Mouse (Mus musculus): ENCODE measurements around the gene Ncoa6. TPM values are rescaled to one million over a fixed set of nuclear protein-coding genes. Genes with fewer than 3 reads are reported as not detected.

Gene Ncoa6
- polyA plus RNA-seq, 2 experiments = 26.9 to 45.4 TPM

GRCm38 (mm10) chr2:155436445-155436844, 37.2 kb downstream of the Ncoa6 start:
- Histone ChIP-seq H3K4me2 (replicated peaks; ENCODE audit: low read depth, low read length, severe bottlenecking) (no peak overlapping the region), H3K9ac (ENCODE audit: low read depth, low read length, severe bottlenecking) (no peak overlapping the region), H3K4me3 (replicated peaks; ENCODE audit: low read length) (no peak overlapping the region), H3K36me3 (ENCODE audit: control insufficient read depth, insufficient read depth, low read length) (peaks cover 49% of the 10 kb centered on the region), H3K27me3 (ENCODE audit: control insufficient read depth, insufficient read depth, low read length) (no peaks in the 10 kb centered on the region), H3K4me1 (ENCODE audit: control insufficient read depth, insufficient read depth, low read length) (no peaks in the 10 kb centered on the region), H3K27ac (replicated peaks; ENCODE audit: low read depth, low read length) (no peak overlapping the region), H3K9me3 (ENCODE audit: control insufficient read depth, low read length) (no peaks in the 10 kb centered on the region)
- ATAC-seq (ENCODE audit: low FRiP score, low read depth) (no peak), DNase-seq (ENCODE audit: low spot score) (no peak)
- TF ChIP-seq POLR2A (IDR thresholded peaks at IDR 0.05; ENCODE audit: borderline replicate concordance, extremely low read depth, insufficient read depth, insufficient read length) = no peak

- Histone ChIP-seq H3K4me2 (replicated peaks; ENCODE audit: low read depth, low read length, severe bottlenecking) (no peak overlapping the region), H3K4me1 (ENCODE audit: control insufficient read depth, insufficient read depth, low read length) (no peaks in the 10 kb centered on the region), H3K27me3 (ENCODE audit: control insufficient read depth, insufficient read depth, low read length) (no peaks in the 10 kb centered on the region), H3K36me3 (ENCODE audit: control insufficient read depth, insufficient read depth, low read length) (peaks cover 53% of the 10 kb centered on the region), H3K27ac (replicated peaks; ENCODE audit: low read depth, low read length) (no peak overlapping the region), H3K9ac (ENCODE audit: low read depth, low read length, severe bottlenecking) (no peak overlapping the region), H3K9me3 (ENCODE audit: control insufficient read depth, low read length) (no peaks in the 10 kb centered on the region), H3K4me3 (replicated peaks; ENCODE audit: low read length) (no peak overlapping the region)
- ATAC-seq (ENCODE audit: low FRiP score, low read depth) = no peak
- WGBS = 91% methylated on average over 2 of the region's 2 CpGs
- TF ChIP-seq POLR2A (IDR thresholded peaks at IDR 0.05; ENCODE audit: borderline replicate concordance, extremely low read depth, insufficient read depth, insufficient read length) = no peak
- no peak for DNase-seq (ENCODE audit: low spot score)
Measured at GRCm38 (mm10) chr2:155420911-155421310, 52.8 kb downstream of the Ncoa6 start.

- Histone ChIP-seq H3K4me2 (replicated peaks; ENCODE audit: low read depth, low read length, severe bottlenecking) (no peak overlapping the region), H3K4me3 (replicated peaks; ENCODE audit: low read length) (no peak overlapping the region), H3K9me3 (ENCODE audit: control insufficient read depth, low read length) (no peaks in the 10 kb centered on the region), H3K27ac (replicated peaks; ENCODE audit: low read depth, low read length) (no peak overlapping the region), H3K4me1 (ENCODE audit: control insufficient read depth, insufficient read depth, low read length) (no peaks in the 10 kb centered on the region), H3K27me3 (ENCODE audit: control insufficient read depth, insufficient read depth, low read length) (no peaks in the 10 kb centered on the region), H3K9ac (ENCODE audit: low read depth, low read length, severe bottlenecking) (no peak overlapping the region), H3K36me3 (ENCODE audit: control insufficient read depth, insufficient read depth, low read length) (peaks cover 70% of the 10 kb centered on the region)
- ATAC-seq (ENCODE audit: low FRiP score, low read depth) (no peak), DNase-seq (ENCODE audit: low spot score) (no peak)
- TF ChIP-seq POLR2A (IDR thresholded peaks at IDR 0.05; ENCODE audit: borderline replicate concordance, extremely low read depth, insufficient read depth, insufficient read length) = no peak
- WGBS = 85% methylated on average over 1 of the region's 1 CpGs
Measured at GRCm38 (mm10) chr2:155404635-155405034, 69.1 kb downstream of the Ncoa6 start.

GRCm38 (mm10) chr2:155401926-155402325, 71.8 kb downstream of the Ncoa6 start:
- Histone ChIP-seq H3K27me3 (ENCODE audit: control insufficient read depth, insufficient read depth, low read length) (no peaks in the 10 kb centered on the region), H3K4me1 (ENCODE audit: control insufficient read depth, insufficient read depth, low read length) (no peaks in the 10 kb centered on the region), H3K9me3 (ENCODE audit: control insufficient read depth, low read length) (no peaks in the 10 kb centered on the region), H3K9ac (ENCODE audit: low read depth, low read length, severe bottlenecking) (no peak overlapping the region), H3K4me3 (replicated peaks; ENCODE audit: low read length) (no peak overlapping the region), H3K36me3 (ENCODE audit: control insufficient read depth, insufficient read depth, low read length) (peaks cover 61% of the 10 kb centered on the region), H3K27ac (replicated peaks; ENCODE audit: low read depth, low read length) (no peak overlapping the region), H3K4me2 (replicated peaks; ENCODE audit: low read depth, low read length, severe bottlenecking) (no peak overlapping the region)
- no peak for ATAC-seq (ENCODE audit: low FRiP score, low read depth)
- TF ChIP-seq POLR2A (IDR thresholded peaks at IDR 0.05; ENCODE audit: borderline replicate concordance, extremely low read depth, insufficient read depth, insufficient read length) = no peak
- WGBS = 96% methylated on average over 4 of the region's 4 CpGs
- no peak for DNase-seq (ENCODE audit: low spot score)

GRCm38 (mm10) chr2:155400276-155400675, 73.4 kb downstream of the Ncoa6 start:
- DNase-seq (ENCODE audit: low spot score) (no peak), ATAC-seq (ENCODE audit: low FRiP score, low read depth) (no peak)
- no peaks in the 10 kb centered on the region for H3K9me3 ChIP-seq (ENCODE audit: control insufficient read depth, low read length)
- H3K36me3 ChIP-seq (ENCODE audit: control insufficient read depth, insufficient read depth, low read length) = peaks cover 54% of the 10 kb centered on the region
- no peaks in the 10 kb centered on the region for H3K4me1 ChIP-seq (ENCODE audit: control insufficient read depth, insufficient read depth, low read length)
- no peaks in the 10 kb centered on the region for H3K27me3 ChIP-seq (ENCODE audit: control insufficient read depth, insufficient read depth, low read length)
- no peak overlapping the region for H3K9ac ChIP-seq (ENCODE audit: low read depth, low read length, severe bottlenecking)
- no peak for TF ChIP-seq POLR2A (IDR thresholded peaks at IDR 0.05; ENCODE audit: borderline replicate concordance, extremely low read depth, insufficient read depth, insufficient read length)
- no peak overlapping the region for H3K4me3 ChIP-seq (replicated peaks; ENCODE audit: low read length)
- no peak overlapping the region for H3K27ac ChIP-seq (replicated peaks; ENCODE audit: low read depth, low read length)
- no peak overlapping the region for H3K4me2 ChIP-seq (replicated peaks; ENCODE audit: low read depth, low read length, severe bottlenecking)

GRCm38 (mm10) chr2:155394586-155394985, 79.1 kb downstream of the Ncoa6 start:
- no peaks in the 10 kb centered on the region for H3K4me1 ChIP-seq (ENCODE audit: control insufficient read depth, insufficient read depth, low read length)
- peaks cover 52% of the 10 kb centered on the region for H3K36me3 ChIP-seq (ENCODE audit: control insufficient read depth, insufficient read depth, low read length)
- no peaks in the 10 kb centered on the region for H3K9me3 ChIP-seq (ENCODE audit: control insufficient read depth, low read length)
- no peak overlapping the region for H3K27ac ChIP-seq (replicated peaks; ENCODE audit: low read depth, low read length)
- WGBS = 25% methylated on average over 5 of the region's 5 CpGs
- TF ChIP-seq POLR2A (IDR thresholded peaks at IDR 0.05; ENCODE audit: borderline replicate concordance, extremely low read depth, insufficient read depth, insufficient read length) = no peak
- H3K4me2 ChIP-seq (replicated peaks; ENCODE audit: low read depth, low read length, severe bottlenecking) = no peak overlapping the region
- no peaks in the 10 kb centered on the region for H3K27me3 ChIP-seq (ENCODE audit: control insufficient read depth, insufficient read depth, low read length)
- no peak for DNase-seq (ENCODE audit: low spot score)
- H3K9ac ChIP-seq (ENCODE audit: low read depth, low read length, severe bottlenecking) = no peak overlapping the region
- ATAC-seq (ENCODE audit: low FRiP score, low read depth) = no peak
- H3K4me3 ChIP-seq (replicated peaks; ENCODE audit: low read length) = no peak overlapping the region
